Mouse (Mus musculus) G1E (cell line): ENCODE results near the gene Mtmr14. TPM values are rescaled to one million over a fixed set of nuclear protein-coding genes. Genes with fewer than 3 reads are reported as not detected.

Experiments
- ATAC-seq: 2 replicates; pipeline ENCODE4 v1.8.0; 2016; ENCODE audit warnings: mild to moderate bottlenecking; ENCODE audit not compliant: insufficient number of reproducible peaks, poor library complexity, low FRiP score, severe bottlenecking; ENCODE audit errors: extremely low read depth
- DNase-seq: peaks from one replicate; pipeline ENCODE4 v3.0.0; 2012; ENCODE audit warnings: low spot score
- H3K27me3 ChIP-seq: 2 replicates; pipeline ENCODE4 v1.6.1; 2012; ENCODE audit warnings: mild to moderate bottlenecking, low read length, inconsistent platforms; ENCODE audit not compliant: insufficient read depth
- H3K36me3 ChIP-seq: replicated peaks from 2 replicates; pipeline ENCODE3; 2012; ENCODE audit warnings: mild to moderate bottlenecking, inconsistent platforms
- H3K4me1 ChIP-seq: 2 replicates; pipeline ENCODE4 v1.6.1; 2012; ENCODE audit warnings: low read depth, low read length, inconsistent platforms, mixed read lengths; ENCODE audit not compliant: insufficient read depth
- H3K4me3 ChIP-seq: 2 replicates; pipeline ENCODE4 v1.5.1; 2012; ENCODE audit warnings: low read depth, mild to moderate bottlenecking, inconsistent platforms, low read length, moderate library complexity, mixed read lengths
- H3K9me3 ChIP-seq: replicated peaks from 2 replicates; pipeline ENCODE4 v1.6.1; 2012; ENCODE audit warnings: inconsistent platforms
- CTCF ChIP-seq: IDR thresholded peaks from 2 replicates; pipeline ENCODE4 v1.5.1; 2012; ENCODE audit warnings: low read depth, low read length, inconsistent platforms, mixed read lengths
- GATA1 ChIP-seq: IDR thresholded peaks from 2 replicates; pipeline ENCODE4 v1.6.1; 2012; ENCODE audit warnings: borderline replicate concordance, low read length, inconsistent platforms, mixed read lengths
- GATA2 ChIP-seq: IDR thresholded peaks from 2 replicates; pipeline ENCODE4 v1.6.1; 2012; ENCODE audit warnings: low read depth, low read length, inconsistent platforms, borderline replicate concordance
- POLR2AphosphoS5 ChIP-seq: IDR thresholded peaks from 2 replicates; pipeline ENCODE4 v1.6.1; 2012; ENCODE audit warnings: low read depth, low read length, inconsistent platforms; ENCODE audit not compliant: insufficient replicate concordance
- TAL1 ChIP-seq: conservative IDR thresholded peaks from 2 replicates; pipeline ENCODE4 v1.6.1; 2012; ENCODE audit warnings: low read depth, low read length, inconsistent platforms, mixed read lengths
- polyA plus RNA-seq: library from polyadenylated mRNA; stranded (reverse); fragments of >175 nt; gene quantifications from 2 replicates; pipeline ENCODE4 v1.2.3, GENCODE M21; 2012
- total RNA-seq, 2 experiments: library from RNA; stranded (forward) in 1 of 2; stranded (reverse) in 1 of 2; fragments of 200-1000 nt in 1 of 2; fragments of >200 nt in 1 of 2; fragmentation: Nextera tagmentation in 1 of 2; gene quantifications; 2 replicates each; pipeline ENCODE4 v1.2.3; 2014 to 2017

The Mtmr14 gene
- total RNA-seq (2014; fragmentation: Nextera tagmentation) = 21.1 and 21.8 TPM in 2 replicates
- total RNA-seq (2017) = 30.6 and 41.8 TPM in 2 replicates
- 43.2 and 53.7 TPM in 2 replicates for polyA plus RNA-seq

GRCm38 (mm10) chr6:113237542-113238270 is at the start of gene Mtmr14:
Gene Mtmr14 (plus strand): TSS chr6:113237843.
- Histone ChIP-seq H3K4me1 (peaks cover 21% of the 10 kb centered on the region), H3K4me3 (peak within 1 kb of the TSS; percentile 83), H3K36me3 (peaks cover 27% of the 10 kb centered on the region), H3K27me3 (peaks cover 8% of the 10 kb centered on the region), H3K9me3 (no peaks in the 10 kb centered on the region)
- DNase-seq (peak; percentile 99), ATAC-seq (peak; percentile 99)
- TF ChIP-seq POLR2AphosphoS5 (no peak), TAL1 (no peak), CTCF (no peak), GATA1 (no peak), GATA2 (no peak)

- DNase-seq = no peak
Observed at GRCm38 (mm10) chr6:113193765-113194460, 43.7 kb upstream of the Mtmr14 start.

DNA sequence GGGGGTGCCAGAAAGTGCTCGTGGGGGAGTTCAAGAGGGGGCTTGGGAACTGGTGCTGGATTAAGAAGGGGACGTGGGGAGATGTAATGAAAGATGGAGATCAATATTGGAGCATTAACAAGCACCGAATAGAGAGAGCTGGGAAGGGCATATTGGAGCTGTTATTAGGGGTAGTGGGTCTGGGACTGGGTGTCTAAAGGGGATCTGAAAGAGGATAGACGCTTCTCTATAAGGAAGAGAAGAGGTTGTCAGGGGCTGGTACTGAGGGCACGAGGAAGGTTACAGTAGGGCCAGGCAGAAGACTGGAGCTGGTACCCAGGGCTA is 43.2 kb upstream of the Mtmr14 start:
- Histone ChIP-seq H3K36me3 (no peaks in the 10 kb centered on the region), H3K4me3 (no peak overlapping the region), H3K4me1 (no peaks in the 10 kb centered on the region), H3K9me3 (no peaks in the 10 kb centered on the region), H3K27me3 (peaks cover 4% of the 10 kb centered on the region; the same call in 1 of the 2 replicates)
- ATAC-seq (no peak), DNase-seq (no peak)
- TF ChIP-seq POLR2AphosphoS5 = no peak
- no peak for TF ChIP-seq TAL1
- TF ChIP-seq GATA1 = no peak
- no peak for TF ChIP-seq CTCF
- no peak for TF ChIP-seq GATA2

More at GRCm38 (mm10) chr6:113193765-113194460, 43.7 kb upstream of the Mtmr14 start:
- no peaks in the 10 kb centered on the region for H3K4me1 ChIP-seq
- TF ChIP-seq CTCF = no peak
- TF ChIP-seq POLR2AphosphoS5 = no peak
- no peak for TF ChIP-seq TAL1
- TF ChIP-seq GATA2 = no peak
- TF ChIP-seq GATA1 = no peak
- no peaks in the 10 kb centered on the region for H3K36me3 ChIP-seq
- H3K4me3 ChIP-seq = no peak overlapping the region
- H3K27me3 ChIP-seq = peaks cover 4% of the 10 kb centered on the region; the same call in 1 of the 2 replicates
- no peak for ATAC-seq
- H3K9me3 ChIP-seq = no peaks in the 10 kb centered on the region

GRCm38 (mm10) chr6:113194841-113195595 is 42.6 kb upstream of the Mtmr14 start, which contains the start of gene Lhfpl4:
Gene Lhfpl4 (minus strand): TSS chr6:113195384.
- ATAC-seq (no peak), DNase-seq (no peak)
- no peaks in the 10 kb centered on the region for H3K9me3 ChIP-seq
- H3K4me1 ChIP-seq = no peaks in the 10 kb centered on the region
- TF ChIP-seq POLR2AphosphoS5 (no peak), GATA2 (no peak), TAL1 (no peak), GATA1 (no peak), CTCF (no peak)
- H3K27me3 ChIP-seq = peaks cover 4% of the 10 kb centered on the region; the same call in 1 of the 2 replicates
- no peaks in the 10 kb centered on the region for H3K36me3 ChIP-seq
- no peak within 1 kb of the TSS for H3K4me3 ChIP-seq

DNA sequence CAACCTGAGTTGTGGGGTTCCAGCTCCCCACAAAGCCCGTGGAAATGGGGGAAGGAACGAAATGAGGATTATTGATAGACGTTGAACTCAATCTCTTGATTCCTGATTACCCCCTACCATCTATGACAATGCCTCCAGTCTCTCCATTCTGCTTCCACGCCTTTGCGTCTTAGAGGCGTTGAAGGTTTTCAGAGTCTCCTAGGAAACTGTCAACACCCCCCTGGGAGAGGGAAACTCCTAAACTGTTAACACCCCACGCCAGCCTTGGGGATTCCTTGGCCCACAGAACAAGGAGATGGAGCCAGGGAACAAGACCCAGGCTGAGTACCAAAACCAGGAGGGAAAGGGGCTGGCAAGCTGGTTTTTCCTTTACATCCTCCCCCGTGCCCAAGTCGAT is 42.0 kb upstream of the Mtmr14 start:
- no peak for ATAC-seq
- H3K4me1 ChIP-seq = no peaks in the 10 kb centered on the region
- TF ChIP-seq GATA2 = no peak
- TF ChIP-seq POLR2AphosphoS5 = no peak
- TF ChIP-seq CTCF = no peak
- no peak for TF ChIP-seq GATA1
- no peak for TF ChIP-seq TAL1
- no peaks in the 10 kb centered on the region for H3K9me3 ChIP-seq
- DNase-seq = no peak
- no peaks in the 10 kb centered on the region for H3K36me3 ChIP-seq
- peaks cover 4% of the 10 kb centered on the region; the same call in 1 of the 2 replicates for H3K27me3 ChIP-seq
- H3K4me3 ChIP-seq = no peak overlapping the region

DNA sequence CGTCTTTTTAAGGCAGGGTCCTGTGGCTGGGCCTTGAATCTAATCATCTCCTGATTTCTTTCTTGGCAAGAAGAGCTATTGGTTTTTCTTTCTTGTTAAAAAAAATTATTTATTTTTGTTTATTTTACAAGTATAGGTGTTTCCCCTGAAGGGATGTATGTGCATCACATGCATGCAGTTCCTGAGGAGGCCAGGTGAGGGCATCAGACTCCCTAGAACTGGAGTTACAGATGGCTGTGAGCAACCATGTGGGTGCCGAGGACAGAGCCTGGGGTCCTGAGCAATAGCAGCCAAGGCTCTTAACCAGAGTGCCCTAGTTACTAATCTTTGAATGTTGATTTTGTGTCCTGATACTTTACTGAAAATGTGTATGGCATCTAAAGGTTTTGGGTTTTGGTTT is 21.4 kb upstream of the Mtmr14 start:
- no peak for TF ChIP-seq GATA1
- TF ChIP-seq TAL1 = no peak
- no peak for TF ChIP-seq CTCF

More for the DNA sequence above, 21.4 kb upstream of the Mtmr14 start:
- Histone ChIP-seq H3K36me3 (no peaks in the 10 kb centered on the region), H3K9me3 (no peaks in the 10 kb centered on the region), H3K4me1 (no peaks in the 10 kb centered on the region), H3K27me3 (no peaks in the 10 kb centered on the region; the same call in 1 of the 2 replicates), H3K4me3 (no peak overlapping the region)
- DNase-seq (no peak), ATAC-seq (no peak)
